Mouse (Mus musculus) macrophage (primary cell): ENCODE results near the gene Sae1. TPM values are rescaled to one million over a fixed set of nuclear protein-coding genes. Genes with fewer than 3 reads are reported as not detected.

Experiments used
- H3K27ac ChIP-seq: fragments of 350-480 bp; formaldehyde crosslinking; 2 replicates; pipeline ENCODE4 v1.9.0; 2021
- H3K36me3 ChIP-seq: fragments of 350-480 bp; formaldehyde crosslinking; 2 replicates; pipeline ENCODE4 v1.9.0; 2021; ENCODE audit errors: inconsistent target
- H3K4me3 ChIP-seq: fragments of 350-480 bp; formaldehyde crosslinking; 2 replicates; pipeline ENCODE4 v1.9.0; 2021; ENCODE audit errors: inconsistent target
- H3K79me2 ChIP-seq: fragments of 350-480 bp; formaldehyde crosslinking; 2 replicates; pipeline ENCODE4 v1.9.0; 2021; ENCODE audit errors: inconsistent target
- WGBS: methylation state at CpG from one replicate; pipeline ENCODE4 v1.1.7; 2026; ENCODE audit warnings: inconsistent platforms; ENCODE audit not compliant: missing documents; 5-methylcytosine and 5-hydroxymethylcytosine counted together
- polyA plus RNA-seq: library from polyadenylated mRNA; stranded (reverse); fragments of 250-400 nt; gene quantifications from 3 replicates; pipeline ENCODE4 v1.2.4, GENCODE M21; 2018; ENCODE audit warnings: inconsistent platforms

Sae1 gene
- polyA plus RNA-seq, 1 experiment from 2014 or later = 68.1 TPM

- WGBS = 92% methylated on average over 5 of the region's 5 CpGs
- H3K27ac ChIP-seq = no peak overlapping the region
- H3K4me3 ChIP-seq = no peak overlapping the region
- H3K79me2 ChIP-seq = peaks cover 96% of the 10 kb centered on the region
- peaks cover under 1% of the 10 kb centered on the region; the same call in 1 of the 2 replicates for H3K36me3 ChIP-seq
Observed at GRCm38 (mm10) chr7:16411100-16411499, 23.5 kb upstream of the Sae1 start.

GRCm38 (mm10) chr7:16406978-16407377 lies 19.4 kb upstream of the Sae1 start:
- H3K79me2 ChIP-seq = peaks cover 87% of the 10 kb centered on the region
- 91% methylated on average over 3 of the region's 3 CpGs for WGBS
- no peaks in the 10 kb centered on the region for H3K36me3 ChIP-seq
- H3K4me3 ChIP-seq = no peak overlapping the region
- H3K27ac ChIP-seq = no peak overlapping the region

GRCm38 (mm10) chr7:16405516-16406351 lies 18.1 kb upstream of the Sae1 start:
- H3K36me3 ChIP-seq = no peaks in the 10 kb centered on the region
- 4% methylated on average over 11 of the region's 11 CpGs for WGBS
- H3K4me3 ChIP-seq = peak overlapping the region; percentile 4; the same call in 1 of the 2 replicates
- peaks cover 82% of the 10 kb centered on the region for H3K79me2 ChIP-seq
- H3K27ac ChIP-seq = peak overlapping the region; percentile 98

GRCm38 (mm10) chr7:16405073-16405455 lies 17.5 kb upstream of the Sae1 start:
- Histone ChIP-seq H3K4me3 (no peak overlapping the region), H3K36me3 (no peaks in the 10 kb centered on the region)
- 38% methylated on average over 2 of the region's 2 CpGs for WGBS

GRCm38 (mm10) chr7:16404315-16405072 lies 16.9 kb upstream of the Sae1 start:
- WGBS = 84% methylated on average over 3 of the region's 3 CpGs
- H3K79me2 ChIP-seq = peaks cover 70% of the 10 kb centered on the region
- no peaks in the 10 kb centered on the region for H3K36me3 ChIP-seq
- H3K4me3 ChIP-seq = no peak overlapping the region
- peak overlapping the region; percentile 98 for H3K27ac ChIP-seq

More at GRCm38 (mm10) chr7:16405073-16405455, 17.5 kb upstream of the Sae1 start:
- Histone ChIP-seq H3K79me2 (peaks cover 75% of the 10 kb centered on the region), H3K27ac (peak overlapping the region; percentile 98)

GRCm38 (mm10) chr7:16402968-16403948 lies 15.7 kb upstream of the Sae1 start:
- Histone ChIP-seq H3K4me3 (peak overlapping the region; percentile 94), H3K36me3 (no peaks in the 10 kb centered on the region), H3K27ac (peak overlapping the region; percentile 98), H3K79me2 (peaks cover 57% of the 10 kb centered on the region)
- 7% methylated on average over 19 of the region's 21 CpGs for WGBS

GRCm38 (mm10) chr7:16402449-16402848 lies 14.8 kb upstream of the Sae1 start:
- Histone ChIP-seq H3K27ac (peak overlapping the region; percentile 98), H3K4me3 (peak overlapping the region; percentile 94), H3K36me3 (no peaks in the 10 kb centered on the region), H3K79me2 (peaks cover 49% of the 10 kb centered on the region)
- WGBS = under 1% methylated on average over 9 of the region's 9 CpGs

- Histone ChIP-seq H3K27ac (peak overlapping the region; percentile 98), H3K4me3 (peak overlapping the region; percentile 94), H3K36me3 (no peaks in the 10 kb centered on the region), H3K79me2 (peaks cover 45% of the 10 kb centered on the region)
- WGBS = 0% methylated on average over 17 of the region's 17 CpGs
Observed at GRCm38 (mm10) chr7:16401991-16402431, 14.4 kb upstream of the Sae1 start.

- Histone ChIP-seq H3K79me2 (peaks cover 36% of the 10 kb centered on the region), H3K36me3 (no peaks in the 10 kb centered on the region), H3K27ac (peak within 1 kb of the TSS; percentile 98), H3K4me3 (peak within 1 kb of the TSS; percentile 94)
- 2% methylated on average over 66 of the region's 85 CpGs for WGBS
Observed at GRCm38 (mm10) chr7:16400689-16401611, 13.3 kb upstream of the Sae1 start, which contains the start of gene Zc3h4. Gene Zc3h4, plus strand, starts transcription at chr7:16400910.

GRCm38 (mm10) chr7:16399820-16400688 lies 12.4 kb upstream of the Sae1 start:
- H3K27ac ChIP-seq = peak overlapping the region; percentile 95
- H3K4me3 ChIP-seq = peak overlapping the region; percentile 55
- no peaks in the 10 kb centered on the region for H3K36me3 ChIP-seq
- H3K79me2 ChIP-seq = peaks cover 36% of the 10 kb centered on the region
- under 1% methylated on average over 77 of the region's 77 CpGs for WGBS

GRCm38 (mm10) chr7:16399098-16399819 lies 11.7 kb upstream of the Sae1 start:
- 1% methylated on average over 31 of the region's 31 CpGs for WGBS

More at GRCm38 (mm10) chr7:16399098-16399819, 11.7 kb upstream of the Sae1 start:
- peak overlapping the region; percentile 55 for H3K4me3 ChIP-seq
- peaks cover 30% of the 10 kb centered on the region for H3K79me2 ChIP-seq
- H3K27ac ChIP-seq = peak overlapping the region; percentile 95
- no peaks in the 10 kb centered on the region for H3K36me3 ChIP-seq
